Mouse (Mus musculus) heart, adult 2 months (tissue): ENCODE measurements around the gene Klf2. TPM values are rescaled to one million over a fixed set of nuclear protein-coding genes. Genes with fewer than 3 reads are reported as not detected.

Experiments
- DNase-seq, 2 experiments: peaks; one replicate each; pipeline ENCODE4 v3.0.0; 2021
- H3K27ac ChIP-seq: fragments of 200-600 bp; 2 replicates; pipeline ENCODE4 v1.8.1; 2022
- H3K27me3 ChIP-seq: fragments of 200-500 bp; 2 replicates; pipeline ENCODE4 v1.6.1; 2012; ENCODE audit warnings: mild to moderate bottlenecking, low read length, inconsistent platforms, mixed read lengths; ENCODE audit not compliant: control insufficient read depth, insufficient read depth
- H3K36me3 ChIP-seq: fragments of 200-500 bp; 2 replicates; pipeline ENCODE4 v1.6.1; 2012; ENCODE audit warnings: low read length, inconsistent platforms; ENCODE audit not compliant: control insufficient read depth, insufficient read depth
- H3K4me1 ChIP-seq: fragments of 200-500 bp; 2 replicates; pipeline ENCODE4 v1.6.1; 2011; ENCODE audit warnings: low read length; ENCODE audit not compliant: control insufficient read depth, insufficient read depth
- H3K4me3 ChIP-seq: fragments of 200-600 bp; 2 replicates; pipeline ENCODE4 v1.8.1; 2022
- H3K79me2 ChIP-seq: fragments of 200-500 bp; replicated peaks from 2 replicates; pipeline ENCODE4 v1.6.1; 2012; ENCODE audit warnings: mild to moderate bottlenecking, inconsistent platforms, low read length, moderate library complexity, mixed read lengths; ENCODE audit not compliant: control insufficient read depth, insufficient read depth
- H3K9ac ChIP-seq: fragments of 200-500 bp; 2 replicates; pipeline ENCODE4 v1.6.1; 2012; ENCODE audit warnings: low read depth, mild to moderate bottlenecking, control low read depth, inconsistent platforms, low read length, mixed read lengths
- CTCF ChIP-seq: fragments of 200-600 bp; IDR thresholded peaks from 2 replicates; pipeline ENCODE4 v1.8.1; 2022; ENCODE audit warnings: antibody characterized with exemption, mild to moderate bottlenecking, moderate library complexity
- EP300 ChIP-seq: fragments of 200-500 bp; IDR thresholded peaks from 2 replicates; pipeline ENCODE4 v1.6.1; 2011; ENCODE audit warnings: low read depth, low read length, control low read depth; ENCODE audit not compliant: insufficient read depth
- POLR2A ChIP-seq: fragments of 200-500 bp; IDR thresholded peaks from 2 replicates; pipeline ENCODE4 v1.6.1; 2011; ENCODE audit warnings: mild to moderate bottlenecking, low read depth, low read length, control low read depth; ENCODE audit not compliant: insufficient read depth
- WGBS: fragments of 180-500 bp; shearing (Covaris S2); methylation state at CpG from one replicate; pipeline ENCODE4 v1.1.7; 2018; 5-methylcytosine and 5-hydroxymethylcytosine counted together
- intact Hi-C: fragments of 180-260 bp; cut with DNase I; formaldehyde crosslinking; loops from one replicate; pipeline ENCODE4 v1.15.1; 2025
- polyA plus RNA-seq: library from polyadenylated mRNA; depleted of rRNA; stranded (reverse); fragments of >200 nt; gene quantifications from 2 replicates; pipeline ENCODE4 v1.2.3, GENCODE M21; 2012
- total RNA-seq, 2 experiments: library from RNA; stranded (reverse); gene quantifications; 2 replicates each; pipeline ENCODE4 v1.2.3; 2021

Gene Klf2
- total and polyA plus RNA-seq, 3 experiments = 42.6 to 92.7 (median 76.0) TPM

GRCm38 (mm10) chr8:72305210-72305905 is 13.5 kb upstream of the Klf2 start, which contains the start of gene Gm10282:
Gm10282 (minus strand) TSS chr8:72305260.
- TF ChIP-seq POLR2A (no peak), CTCF (no peak), EP300 (no peak)
- no peaks in the 10 kb centered on the region for H3K79me2 ChIP-seq
- DNase-seq = peak in 1 of 2 experiments; percentile 22
- no peaks in the 10 kb centered on the region for H3K27me3 ChIP-seq
- intact Hi-C loops = no loop called here
- peak within 1 kb of the TSS; percentile 52 for H3K27ac ChIP-seq
- no peak within 1 kb of the TSS for H3K4me3 ChIP-seq
- H3K4me1 ChIP-seq = peaks cover 11% of the 10 kb centered on the region
- no peaks in the 10 kb centered on the region for H3K36me3 ChIP-seq
- H3K9ac ChIP-seq = no peak within 1 kb of the TSS
- 86% methylated on average over 16 of the region's 16 CpGs for WGBS

GRCm38 (mm10) chr8:72306913-72307312 is 11.9 kb upstream of the Klf2 start:
- 88% methylated on average over 5 of the region's 5 CpGs for WGBS
- DNase-seq = peak in 1 of 2 experiments; percentile 16
- intact Hi-C loops = no loop called here
- no peaks in the 10 kb centered on the region for H3K27me3 ChIP-seq
- H3K9ac ChIP-seq = no peak overlapping the region
- no peaks in the 10 kb centered on the region for H3K36me3 ChIP-seq
- no peak for TF ChIP-seq EP300
- no peak for TF ChIP-seq POLR2A
- no peak overlapping the region for H3K4me3 ChIP-seq
- no peaks in the 10 kb centered on the region for H3K79me2 ChIP-seq
- H3K27ac ChIP-seq = no peak overlapping the region
- H3K4me1 ChIP-seq = peaks cover 11% of the 10 kb centered on the region

GRCm38 (mm10) chr8:72308276-72308675 is 10.6 kb upstream of the Klf2 start:
- 16% methylated on average over 6 of the region's 6 CpGs for WGBS
- Histone ChIP-seq H3K4me3 (no peak overlapping the region), H3K79me2 (no peaks in the 10 kb centered on the region), H3K4me1 (peaks cover 6% of the 10 kb centered on the region), H3K36me3 (no peaks in the 10 kb centered on the region), H3K9ac (no peak overlapping the region), H3K27ac (peak overlapping the region; percentile 29), H3K27me3 (no peaks in the 10 kb centered on the region)
- TF ChIP-seq POLR2A (no peak), EP300 (peak; percentile 67; the same call in 1 of the 2 replicates)
- intact Hi-C loops = no loop called here
- peak; percentile 72 to 75 for DNase-seq

GRCm38 (mm10) chr8:72310849-72311506 is 7.9 kb upstream of the Klf2 start:
- no peaks in the 10 kb centered on the region for H3K36me3 ChIP-seq
- peak; percentile 83 to 89 for DNase-seq
- peaks cover 5% of the 10 kb centered on the region for H3K4me1 ChIP-seq
- intact Hi-C loops = no loop called here
- H3K4me3 ChIP-seq = no peak overlapping the region
- TF ChIP-seq POLR2A (peak; percentile 29; the same call in 1 of the 2 replicates), CTCF (no peak), EP300 (peak; percentile 93; the same call in 1 of the 2 replicates)
- no peaks in the 10 kb centered on the region for H3K79me2 ChIP-seq
- H3K9ac ChIP-seq = peak overlapping the region; percentile 21; the same call in 1 of the 2 replicates
- peak overlapping the region; percentile 80 for H3K27ac ChIP-seq
- 23% methylated on average over 8 of the region's 8 CpGs for WGBS
- no peaks in the 10 kb centered on the region for H3K27me3 ChIP-seq

GRCm38 (mm10) chr8:72312926-72313518 is 5.8 kb upstream of the Klf2 start:
- Histone ChIP-seq H3K79me2 (no peaks in the 10 kb centered on the region), H3K4me3 (no peak overlapping the region), H3K9ac (no peak overlapping the region), H3K27ac (no peak overlapping the region), H3K4me1 (peaks cover 8% of the 10 kb centered on the region), H3K27me3 (no peaks in the 10 kb centered on the region), H3K36me3 (no peaks in the 10 kb centered on the region)
- intact Hi-C loops = no loop called here
- DNase-seq = no peak
- TF ChIP-seq CTCF (no peak), POLR2A (no peak), EP300 (no peak)
- WGBS = 88% methylated on average over 3 of the region's 3 CpGs
